Mouse (Mus musculus) liver, postnatal 0 days (tissue): Measurements from ENCODE around the gene Scaper.

ENCODE experiments used
- CTCF ChIP-seq: sonication (generic); IDR thresholded peaks from 2 replicates; pipeline ENCODE4 v1.5.1; 2016; ENCODE audit warnings: antibody characterized with exemption, low read depth
- EP300 ChIP-seq: IDR thresholded peaks from 2 replicates; pipeline ENCODE4 v1.6.1; 2016; ENCODE audit warnings: antibody characterized with exemption, low read depth, mild to moderate bottlenecking

GRCm38 (mm10) chr9:55554986-55555385, 382.9 kb downstream of the Scaper start:
- no peak for TF ChIP-seq CTCF
- TF ChIP-seq EP300: no peak
